Mouse (Mus musculus) embryonic fibroblast, embryonic 13.5 days (primary cell): ENCODE results near the gene Steap3.

Experiments
- CTCF ChIP-seq: IDR thresholded peaks from 2 replicates; pipeline ENCODE4 v1.5.1; 2011; ENCODE audit warnings: mild to moderate bottlenecking, control low read depth, low read length, moderate library complexity, borderline replicate concordance; ENCODE audit not compliant: insufficient read depth
- POLR2A ChIP-seq: IDR thresholded peaks from 2 replicates; pipeline ENCODE4 v1.6.1; 2011; ENCODE audit warnings: low read depth, mild to moderate bottlenecking, control low read depth, low read length, moderate library complexity

GRCm38 (mm10) chr1:120267631-120268030, 4.9 kb downstream of the Steap3 start:
- no peak for TF ChIP-seq CTCF
- TF ChIP-seq POLR2A: no peak
